ENCODE assay signal across 14 mouse cellular contexts in genomic region chr4:104656728-104657127, GRCm38 (mm10).
DNase-seq lines count a peak whose midpoint lies in the region; ATAC-seq and TF ChIP-seq lines count a peak whose summit lies in the region.
"Had no signal": no experiment of that assay in that cellular context is flagged by ENCODE, and none has a peak within 500 bp of the region (broad histone marks: within the 10 kb centered on the region; RNA-seq: fewer than 3 reads in every experiment).

No protein-coding gene starts in this region.

- ATAC-seq in frontal cortex, adult (ENCODE audit: low TSS enrichment): peak; percentile 82
- peak; percentile 39 for ATAC-seq in heart, postnatal 0 days (ENCODE audit: insufficient read depth, low read depth)
- ATAC-seq: hindbrain, postnatal 0 days had no signal

- no peak overlapping the region for H3K4me3 ChIP-seq in layer of hippocampus, adult 2 months
- no peak overlapping the region for H3K4me3 ChIP-seq in cortical plate, adult 2 months (ENCODE audit: insufficient read depth, low read length)
- H3K4me3 ChIP-seq in heart, postnatal 0 days (ENCODE audit: low read depth, low read length): no peak overlapping the region
- H3K4me3 ChIP-seq: erythroblast, embryonic 14.5 days; midbrain, embryonic 10.5 days had no signal

- H3K36me3 ChIP-seq in heart, postnatal 0 days (replicated peaks; ENCODE audit: control insufficient read depth, insufficient read depth, low read length): no peaks in the 10 kb centered on the region
- H3K36me3 ChIP-seq: midbrain, embryonic 10.5 days had no signal

- intact Hi-C loops in gastrocnemius, postnatal 36 days (cut with DNase I): no loop called here

- TF ChIP-seq CTCF in layer of hippocampus, adult 2 months (conservative IDR thresholded peaks at IDR 0.05): no peak
- no peak for TF ChIP-seq CTCF in cortical plate, adult 2 months (IDR thresholded peaks at IDR 0.05; ENCODE audit: extremely low read depth, insufficient read depth, low read length)
- no peak for TF ChIP-seq CTCF in heart, postnatal 0 days (IDR thresholded peaks at IDR 0.05; ENCODE audit: low read depth)

- WGBS in heart, postnatal 0 days: 33% methylated on average over 7 of the region's 7 CpGs

- TF ChIP-seq EP300 in heart, postnatal 0 days (IDR thresholded peaks at IDR 0.05; ENCODE audit: low read depth): no peak

- H3K9ac ChIP-seq in heart, postnatal 0 days (replicated peaks; ENCODE audit: low read depth, low read length): no peak overlapping the region

- TF ChIP-seq POLR2A in cortical plate, adult 2 months (IDR thresholded peaks at IDR 0.05; ENCODE audit: extremely low read depth, insufficient read depth, low read length): no peak

- no peak for DNase-seq in frontal cortex, postnatal 14 days (ENCODE audit: low spot score in 2 of 2)
- DNase-seq in layer of hippocampus, adult 2 months (ENCODE audit: low spot score in 2 of 2): no peak
- no peak for DNase-seq in layer of hippocampus, postnatal 36 days
- no peak for DNase-seq in heart, postnatal 0 days (ENCODE audit: low spot score)
- no peak for DNase-seq in gastrocnemius, postnatal 36 days
- DNase-seq in adrenal gland, postnatal 4 days (ENCODE audit: low spot score in 2 of 2): no peak
- DNase-seq: cerebellum, adult 11 months; spleen, adult 18-20 months had no signal

- no peaks in the 10 kb centered on the region for H3K27me3 ChIP-seq in heart, postnatal 0 days (ENCODE audit: control insufficient read depth, insufficient read depth, low read length)

- H3K4me1 ChIP-seq in cortical plate, adult 2 months (ENCODE audit: control insufficient read depth, insufficient read depth, low read length): peaks cover 18% of the 10 kb centered on the region
- H3K4me1 ChIP-seq in heart, postnatal 0 days (ENCODE audit: control insufficient read depth, insufficient read depth): peaks cover 14% of the 10 kb centered on the region; the same call in 1 of the 2 replicates

- H3K4me2 ChIP-seq in heart, postnatal 0 days (ENCODE audit: low read depth, low read length): 0 out of 2 replicates have a peak overlapping the region, but pooled peaks have one; percentile 1

- H3K27ac ChIP-seq in layer of hippocampus, adult 2 months: peak overlapping the region; percentile 84
- peak overlapping the region; percentile 82 for H3K27ac ChIP-seq in cortical plate, adult 2 months (ENCODE audit: insufficient read depth, low read length)
- H3K27ac ChIP-seq in heart, postnatal 0 days (ENCODE audit: low read depth): 0 out of 2 replicates have a peak overlapping the region, but pooled peaks have one; percentile 1
- H3K27ac ChIP-seq: hindbrain, postnatal 0 days; midbrain, embryonic 10.5 days; stomach, postnatal 0 days had no signal

- H3K9me3 ChIP-seq in heart, postnatal 0 days (replicated peaks; ENCODE audit: control insufficient read depth, low read length): no peaks in the 10 kb centered on the region
- H3K9me3 ChIP-seq: midbrain, embryonic 10.5 days had no signal

Comparison
In these comparisons a context has a peak if more than half of its experiments do, and no peak if none do; other contexts are left out.
1. H3K27ac ChIP-seq: peak in every context shown above with its lines; median percentile 84 in layer of hippocampus, adult 2 months; 82 in cortical plate, adult 2 months; 1 in heart, postnatal 0 days.